Mouse (Mus musculus): ENCODE results near the gene Zcchc7.
A peak's percentile ranks its signal among the peaks of the same experiment; 100 is the strongest.

The Zcchc7 gene

GRCm38 (mm10) chr4:44970056-44970455 is 214.4 kb downstream of the Zcchc7 start:
- DNase-seq, result no peak

- no peak for DNase-seq
Observed at GRCm38 (mm10) chr4:44970612-44971110, 215.0 kb downstream of the Zcchc7 start.

DNA sequence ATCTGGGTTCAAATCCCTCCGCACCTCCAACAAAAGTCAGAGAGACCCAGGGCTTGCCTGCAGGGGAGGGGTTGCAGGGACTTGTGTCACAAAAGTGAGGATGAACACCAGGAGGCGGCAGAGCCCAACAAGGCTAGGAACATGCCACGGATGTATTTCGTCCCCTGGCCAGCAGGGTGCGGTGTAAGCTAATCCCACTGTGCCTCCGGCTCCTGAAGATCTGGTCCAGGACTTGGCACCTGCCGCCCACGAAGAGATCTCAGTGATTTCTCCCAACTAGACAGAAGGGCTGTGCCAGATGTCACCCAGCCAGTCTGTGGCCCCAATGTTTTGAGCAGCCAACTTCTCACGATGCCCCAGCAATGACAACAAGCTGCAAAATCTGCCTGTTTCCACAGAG is 217.8 kb downstream of the Zcchc7 start:
- peak; percentile 90 for DNase-seq

GRCm38 (mm10) chr4:44973871-44974270 is 218.2 kb downstream of the Zcchc7 start:
- DNase-seq, result no peak

GRCm38 (mm10) chr4:44974331-44974730 is 218.7 kb downstream of the Zcchc7 start:
- DNase-seq, result no peak

DNA sequence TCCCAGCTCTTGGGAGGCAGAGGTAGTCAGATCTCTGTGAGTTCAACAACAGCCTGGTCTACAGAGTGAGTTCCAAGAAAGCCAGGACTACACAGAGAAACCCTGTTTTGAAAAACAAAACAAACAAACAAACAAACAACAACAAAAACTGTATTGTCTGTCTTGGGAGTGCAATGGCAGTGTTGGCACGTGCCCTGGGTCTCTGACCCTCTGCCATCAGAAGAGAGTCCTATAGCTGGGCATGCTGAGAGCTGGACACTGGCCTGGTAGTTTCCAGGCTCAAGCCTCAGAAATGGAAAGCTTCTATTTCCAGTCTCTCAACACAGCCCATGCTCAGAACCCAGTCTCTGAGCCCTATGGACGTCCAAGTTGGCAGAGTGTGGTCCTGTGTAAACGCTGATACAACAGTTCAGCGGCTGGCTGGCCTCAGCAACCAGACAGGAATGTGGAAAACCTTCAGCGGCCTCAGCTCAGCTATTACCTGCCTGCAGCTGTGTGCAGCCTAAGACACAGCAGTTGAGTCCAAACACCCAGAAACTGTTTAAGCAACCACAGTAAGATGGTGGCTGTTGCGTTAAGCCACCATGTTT is 220.4 kb downstream of the Zcchc7 start:
- no peak for DNase-seq

DNA sequence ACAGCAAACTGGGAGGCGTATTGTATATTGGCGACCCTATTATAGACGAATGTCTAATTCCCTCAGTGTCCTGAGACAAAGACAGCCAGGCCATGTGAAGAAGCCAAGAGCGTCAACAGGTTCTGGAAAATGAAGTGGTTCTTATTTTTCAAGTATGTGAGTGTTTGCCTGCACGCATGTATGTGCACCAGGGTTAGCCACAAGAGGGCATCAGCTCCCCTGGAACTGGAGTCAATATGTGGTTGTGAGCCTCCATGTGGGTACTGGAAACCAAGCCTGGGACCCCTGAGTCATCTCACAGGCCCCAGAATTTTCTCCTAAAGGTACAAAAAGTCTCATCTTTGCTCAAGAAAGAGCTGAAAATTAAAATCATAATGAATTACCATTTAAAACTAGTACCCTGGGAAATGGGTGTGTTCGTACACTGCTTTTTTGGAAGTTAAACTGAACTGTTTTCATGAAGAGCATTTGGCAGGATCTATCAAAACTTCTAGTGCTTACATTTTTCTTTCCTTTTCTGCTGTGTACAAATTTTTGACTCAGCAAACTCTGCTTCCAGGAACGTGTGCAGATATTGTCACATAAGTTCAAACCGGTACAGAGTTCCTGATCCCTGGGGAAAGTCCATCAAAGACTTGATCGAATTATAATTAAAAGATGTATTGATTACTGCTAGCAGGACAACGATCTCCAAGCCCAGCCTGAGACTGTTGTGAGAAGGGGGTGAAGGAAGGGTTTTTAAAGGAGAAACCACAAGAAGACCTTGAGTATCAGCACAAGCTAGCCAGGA is 221.4 kb downstream of the Zcchc7 start:
- DNase-seq, result no peak

- no peak for DNase-seq
Observed at GRCm38 (mm10) chr4:44978175-44978574, 222.5 kb downstream of the Zcchc7 start.

DNA sequence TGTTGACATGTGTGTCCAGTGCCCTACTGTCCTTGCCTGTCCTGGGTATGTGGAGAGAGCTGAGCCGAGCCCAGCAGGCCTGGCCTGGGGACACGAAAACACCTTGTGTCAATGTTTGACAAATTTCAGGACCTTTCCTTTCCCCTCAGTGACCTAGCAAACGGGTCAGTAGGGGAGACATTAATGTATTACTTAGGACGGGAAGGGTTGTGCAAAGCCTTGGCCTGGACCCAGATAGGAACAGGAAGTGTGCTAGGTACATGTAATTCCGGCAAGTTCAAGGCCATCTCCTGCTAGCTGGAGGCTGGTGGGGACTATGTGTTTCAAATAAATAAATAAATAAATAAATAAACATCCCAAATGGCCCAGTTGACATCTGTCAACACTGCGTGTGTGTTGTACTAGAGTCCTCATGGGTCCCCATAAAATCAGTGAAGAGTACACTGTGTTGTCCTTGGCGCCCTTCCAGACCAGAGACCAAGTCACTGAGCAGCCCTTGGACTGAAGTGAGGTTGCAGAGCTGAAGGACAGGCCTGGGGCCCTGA is 224.2 kb downstream of the Zcchc7 start:
- peak; percentile 35 for DNase-seq

GRCm38 (mm10) chr4:44981280-44981973 is 225.8 kb downstream of the Zcchc7 start, which contains the start of gene Grhpr:
Gene Grhpr, plus strand, starts transcription at chr4:44981395.
- peak; percentile 83 for DNase-seq

Measured in cerebellum, adult 9-11 months (tissue).